Mouse (Mus musculus) kidney, postnatal 0 days (tissue): ENCODE measurements at regions not wholly inside any gene's neighbourhood (a gene's known extent, or its start where the extent isn't known, plus 50 kb on each side); places are given as distances from the start of the nearest gene placed in this dataset.

ENCODE experiments used
- ATAC-seq: fragments of 200-750 bp; cut with Nextera tagmentation; replicated peaks from 2 replicates; pipeline ENCODE4 v1.8.0; 2017; ENCODE audit warnings: low read depth, moderate number of reproducible peaks, moderate TSS enrichment, moderate library complexity; ENCODE audit not compliant: low FRiP score
- DNase-seq: peaks from one replicate; pipeline ENCODE4 v3.0.0-alpha.2; 2016; ENCODE audit warnings: low spot score
- H3K27ac ChIP-seq: fragments of 300-500 bp; sonication (generic); 2 replicates; pipeline ENCODE4 v1.5.1; 2014; ENCODE audit warnings: mild to moderate bottlenecking
- H3K27me3 ChIP-seq: fragments of 300-500 bp; sonication (generic); 2 replicates; pipeline ENCODE4 v1.6.1; 2014; ENCODE audit warnings: low read length, mixed read lengths; ENCODE audit not compliant: insufficient read depth
- H3K36me3 ChIP-seq: fragments of 300-500 bp; sonication (generic); 2 replicates; pipeline ENCODE4 v1.6.1; 2014; ENCODE audit warnings: low read length, mixed read lengths; ENCODE audit not compliant: insufficient read depth
- H3K4me1 ChIP-seq: fragments of 300-500 bp; sonication (generic); replicated peaks from 2 replicates; pipeline ENCODE4 v1.6.1; 2014; ENCODE audit warnings: antibody characterized with exemption, low read length, mixed read lengths; ENCODE audit not compliant: insufficient read depth
- H3K4me2 ChIP-seq: fragments of 300-500 bp; sonication (generic); 2 replicates; pipeline ENCODE4 v1.6.1; 2014; ENCODE audit warnings: mild to moderate bottlenecking, low read length, moderate library complexity, mixed read lengths
- H3K4me3 ChIP-seq: fragments of 300-500 bp; sonication (generic); replicated peaks from 2 replicates; pipeline ENCODE4 v1.5.1; 2014; ENCODE audit warnings: low read depth, low read length
- H3K9ac ChIP-seq: fragments of 300-500 bp; sonication (generic); 2 replicates; pipeline ENCODE4 v1.6.1; 2014; ENCODE audit warnings: low read depth, low read length
- H3K9me3 ChIP-seq: fragments of 300-500 bp; sonication (generic); replicated peaks from 2 replicates; pipeline ENCODE4 v1.6.1; 2016; ENCODE audit warnings: low read length, inconsistent platforms, mixed read lengths
- CTCF ChIP-seq: IDR thresholded peaks from 2 replicates; pipeline ENCODE4 v1.5.1; 2016; ENCODE audit warnings: antibody characterized with exemption, low read depth, mild to moderate bottlenecking, moderate library complexity
- WGBS: fragments of 180-500 bp; shearing (Covaris S2); extraction: QIAGEN DNeasy Blood & Tissue Kit; methylation state at CpG from one replicate; pipeline ENCODE4 v1.1.7; 2014; 5-methylcytosine and 5-hydroxymethylcytosine counted together

GRCm38 (mm10) chr17:27364899-27365298, 156.3 kb downstream of the Grm4 start:
- DNase-seq: no peak
- ATAC-seq: no peak
- no peak for TF ChIP-seq CTCF
- Histone ChIP-seq H3K27ac (no peak overlapping the region), H3K4me3 (no peak overlapping the region), H3K36me3 (no peaks in the 10 kb centered on the region), H3K4me1 (no peaks in the 10 kb centered on the region), H3K27me3 (no peaks in the 10 kb centered on the region), H3K9ac (no peak overlapping the region), H3K4me2 (no peak overlapping the region), H3K9me3 (no peaks in the 10 kb centered on the region)
- WGBS: 92% methylated on average over 6 of the region's 6 CpGs

GRCm38 (mm10) chr17:27364338-27364737, 156.9 kb downstream of the Grm4 start:
- DNase-seq: no peak
- Histone ChIP-seq H3K4me2 (no peak overlapping the region), H3K36me3 (no peaks in the 10 kb centered on the region), H3K4me1 (no peaks in the 10 kb centered on the region), H3K27me3 (no peaks in the 10 kb centered on the region), H3K9me3 (no peaks in the 10 kb centered on the region), H3K4me3 (no peak overlapping the region), H3K9ac (no peak overlapping the region), H3K27ac (no peak overlapping the region)
- WGBS: 86% methylated on average over 7 of the region's 7 CpGs
- ATAC-seq: no peak
- TF ChIP-seq CTCF: no peak

- H3K4me3 ChIP-seq: no peak overlapping the region
- DNase-seq (no peak), ATAC-seq (no peak)
- H3K9me3 ChIP-seq: no peaks in the 10 kb centered on the region
- no peaks in the 10 kb centered on the region for H3K4me1 ChIP-seq
- no peak for TF ChIP-seq CTCF
- H3K27ac ChIP-seq: no peak overlapping the region
- no peak overlapping the region for H3K9ac ChIP-seq
- H3K27me3 ChIP-seq: no peaks in the 10 kb centered on the region
- WGBS: 63% methylated on average over 6 of the region's 6 CpGs
- no peak overlapping the region for H3K4me2 ChIP-seq
- H3K36me3 ChIP-seq: no peaks in the 10 kb centered on the region
Observed at GRCm38 (mm10) chr17:27363911-27364310, 157.3 kb downstream of the Grm4 start.

GRCm38 (mm10) chr17:27362221-27362620, 158.0 kb upstream of the Lemd2 start:
- H3K27me3 ChIP-seq: no peaks in the 10 kb centered on the region
- no peak for TF ChIP-seq CTCF
- H3K4me3 ChIP-seq: no peak overlapping the region
- WGBS: 87% methylated on average over 8 of the region's 8 CpGs
- H3K9me3 ChIP-seq: no peaks in the 10 kb centered on the region
- no peak overlapping the region for H3K27ac ChIP-seq
- no peak overlapping the region for H3K4me2 ChIP-seq
- H3K9ac ChIP-seq: no peak overlapping the region
- no peaks in the 10 kb centered on the region for H3K4me1 ChIP-seq
- ATAC-seq (no peak), DNase-seq (no peak)
- no peaks in the 10 kb centered on the region for H3K36me3 ChIP-seq

- Histone ChIP-seq H3K9ac (no peak overlapping the region), H3K27me3 (no peaks in the 10 kb centered on the region), H3K27ac (no peak overlapping the region), H3K9me3 (no peaks in the 10 kb centered on the region), H3K4me1 (no peaks in the 10 kb centered on the region), H3K4me2 (no peak overlapping the region), H3K4me3 (no peak overlapping the region), H3K36me3 (no peaks in the 10 kb centered on the region)
- TF ChIP-seq CTCF: no peak
- WGBS: 70% methylated on average over 2 of the region's 2 CpGs
- DNase-seq (peak; percentile 54), ATAC-seq (no peak)
Observed at GRCm38 (mm10) chr17:27361362-27361761, 157.1 kb upstream of the Lemd2 start.

- H3K4me1 ChIP-seq: no peaks in the 10 kb centered on the region
- no peaks in the 10 kb centered on the region for H3K36me3 ChIP-seq
- no peaks in the 10 kb centered on the region for H3K27me3 ChIP-seq
- ATAC-seq (no peak), DNase-seq (no peak)
- H3K4me2 ChIP-seq: no peak overlapping the region
- peak; percentile 63 for TF ChIP-seq CTCF
- no peak overlapping the region for H3K27ac ChIP-seq
- 84% methylated on average over 3 of the region's 3 CpGs for WGBS
- no peak overlapping the region for H3K9ac ChIP-seq
- H3K4me3 ChIP-seq: no peak overlapping the region
- no peaks in the 10 kb centered on the region for H3K9me3 ChIP-seq
Observed at GRCm38 (mm10) chr17:27356862-27357261, 152.6 kb upstream of the Lemd2 start.

- ATAC-seq (no peak), DNase-seq (no peak)
- H3K27ac ChIP-seq: no peak overlapping the region
- no peak overlapping the region for H3K9ac ChIP-seq
- TF ChIP-seq CTCF: no peak
- H3K4me1 ChIP-seq: no peaks in the 10 kb centered on the region
- no peaks in the 10 kb centered on the region for H3K9me3 ChIP-seq
- no peak overlapping the region for H3K4me2 ChIP-seq
- WGBS: 89% methylated on average over 9 of the region's 9 CpGs
- H3K36me3 ChIP-seq: no peaks in the 10 kb centered on the region
- H3K4me3 ChIP-seq: no peak overlapping the region
- no peaks in the 10 kb centered on the region for H3K27me3 ChIP-seq
Observed at GRCm38 (mm10) chr17:27355717-27356116, 151.4 kb upstream of the Lemd2 start.
